Mouse (Mus musculus): ENCODE results near the gene Lrrn4cl.
A peak's percentile ranks its signal among the peaks of the same experiment; 100 is the strongest.
"Not testable (repeated sequence)": the region's sequence is repeated elsewhere in the genome, so short reads cannot be mapped to it uniquely, and the experiment has no call there.

Lrrn4cl gene

DNA sequence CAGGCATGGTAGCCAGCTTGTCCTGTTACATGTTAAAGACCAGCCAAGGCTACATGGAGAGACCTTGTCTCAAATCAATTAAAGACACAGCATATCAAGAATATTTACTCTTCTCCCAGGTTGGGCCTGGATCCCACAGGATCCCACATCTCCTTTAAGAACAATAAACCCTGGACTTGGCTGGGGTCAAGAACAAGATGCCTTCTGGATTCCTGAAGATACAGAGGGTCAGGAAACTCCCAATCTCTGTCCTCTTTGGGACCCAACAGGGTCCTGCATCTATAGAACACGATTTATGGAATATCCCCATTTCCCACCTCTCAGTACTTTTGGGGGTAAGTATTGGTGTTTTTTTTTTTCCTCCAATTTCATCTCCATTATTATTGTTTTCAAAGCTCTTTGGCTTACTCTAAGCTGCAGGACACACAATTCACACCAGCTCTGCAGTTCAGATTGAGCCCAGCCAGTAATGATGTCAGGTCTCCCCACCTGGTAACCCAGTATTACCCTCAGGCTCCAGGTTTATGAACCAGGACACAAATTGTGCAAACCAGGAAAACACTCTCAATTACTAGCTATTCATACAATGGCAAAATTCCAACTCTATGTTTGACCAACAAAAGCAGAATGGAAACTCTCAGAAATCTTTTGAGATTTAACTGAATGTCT lies 36.5 kb downstream of the Lrrn4cl start:
- DNase-seq: no peak

- no peak for DNase-seq
Measured at GRCm38 (mm10) chr19:8887585-8888463, 37.3 kb downstream of the Lrrn4cl start.

GRCm38 (mm10) chr19:8888511-8889385 lies 38.2 kb downstream of the Lrrn4cl start, which contains the start of the genes 1810009A15Rik and Gm49416:
Gene 1810009A15Rik (plus strand): TSS chr19:8888853.
Gene Gm49416 (plus strand): TSS chr19:8888926.
- peak; percentile 96 to 97 for DNase-seq

- peak; percentile 90 for DNase-seq
Measured at GRCm38 (mm10) chr19:8892829-8893766, 42.5 kb downstream of the Lrrn4cl start, which contains the start of gene Ints5. Gene Ints5 (plus strand): TSS chr19:8893005.

GRCm38 (mm10) chr19:8895397-8895960 lies 44.9 kb downstream of the Lrrn4cl start:
- DNase-seq: peak in 1 of 2 experiments; percentile 41

- not testable (repeated sequence) for DNase-seq
Measured at GRCm38 (mm10) chr19:8896231-8896630, 45.7 kb downstream of the Lrrn4cl start.

- DNase-seq: peak; percentile 56 to 64
Measured at GRCm38 (mm10) chr19:8897211-8897864, 46.8 kb downstream of the Lrrn4cl start.

DNA sequence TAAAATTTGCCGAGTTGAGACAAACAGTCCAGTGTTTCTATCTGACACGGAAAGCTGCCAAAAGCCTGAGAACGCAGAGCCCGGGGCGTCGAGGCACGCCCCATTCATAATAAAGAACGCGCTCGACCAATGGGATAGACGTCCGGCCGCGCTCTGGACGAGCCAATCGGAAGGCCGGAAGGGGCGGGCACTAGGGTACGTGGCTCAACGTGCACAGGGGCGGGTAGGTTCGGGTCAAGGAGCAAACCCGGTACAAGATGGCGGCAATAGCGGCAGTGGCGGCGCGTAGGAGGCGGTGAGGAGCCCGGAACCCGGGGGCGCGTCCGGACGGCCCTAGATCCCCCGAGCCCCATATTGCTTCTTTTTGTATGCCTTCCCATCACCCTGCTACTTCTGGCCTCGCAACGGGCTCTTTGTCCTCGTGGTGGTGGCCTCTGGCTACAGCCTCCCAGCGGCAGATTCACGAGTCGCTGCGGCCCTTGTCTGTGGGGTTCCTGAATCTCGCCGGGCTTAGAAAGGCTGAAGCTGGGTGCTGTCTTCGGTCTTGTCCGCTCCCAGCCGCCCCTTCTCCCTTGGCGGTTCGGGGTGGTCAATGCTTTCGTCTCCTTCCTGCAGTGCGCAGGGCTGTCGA lies 47.4 kb downstream of the Lrrn4cl start, which contains the start of gene Ganab:
Ganab (plus strand) TSS at position 207 of the 631 bp plus-strand sequence.
- peak; percentile 94 to 95 for DNase-seq

DNA sequence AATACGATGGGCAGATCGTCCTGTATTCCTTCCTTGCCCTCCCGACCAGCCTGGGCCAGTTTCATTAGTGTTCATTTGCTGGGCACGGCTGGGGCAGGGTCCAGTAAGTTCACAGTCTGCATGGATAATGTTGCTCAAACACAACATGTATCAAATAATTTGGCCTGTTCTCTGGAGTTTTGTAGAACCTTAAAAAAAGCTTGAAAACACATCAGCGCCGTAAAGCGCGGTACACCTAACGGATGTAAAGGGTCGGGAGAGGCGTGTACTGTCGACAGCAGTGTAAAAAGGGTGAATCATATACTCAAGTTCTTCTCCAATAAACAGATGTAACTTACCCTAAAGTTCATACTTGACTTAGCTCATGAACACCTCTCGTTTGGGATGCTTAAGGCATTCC lies 48.0 kb downstream of the Lrrn4cl start:
- DNase-seq: no peak

GRCm38 (mm10) chr19:8899079-8899478 lies 48.5 kb downstream of the Lrrn4cl start:
- peak in 1 of 2 experiments; percentile 42 for DNase-seq

GRCm38 (mm10) chr19:8903412-8903811 lies 52.8 kb downstream of the Lrrn4cl start:
- DNase-seq: no peak

Measured in cerebellum, postnatal 14 days (tissue).